Mouse (Mus musculus) ES-Bruce4 (cell line): ENCODE measurements around the gene Elp4. TPM values are rescaled to one million over a fixed set of nuclear protein-coding genes. Genes with fewer than 3 reads are reported as not detected.

ENCODE experiments used
- H3K27ac ChIP-seq: 2 replicates; pipeline ENCODE4 v1.5.1; 2012; ENCODE audit warnings: low read length, inconsistent platforms; ENCODE audit not compliant: insufficient read depth
- H3K27me3 ChIP-seq: 2 replicates; pipeline ENCODE4 v1.6.1; 2012; ENCODE audit warnings: mild to moderate bottlenecking, low read length, inconsistent platforms; ENCODE audit not compliant: control insufficient read depth, poor library complexity, insufficient read depth, severe bottlenecking
- H3K36me3 ChIP-seq: 2 replicates; pipeline ENCODE4 v1.6.1; 2012; ENCODE audit warnings: inconsistent platforms, mild to moderate bottlenecking, low read length, moderate library complexity; ENCODE audit not compliant: control insufficient read depth, poor library complexity, insufficient read depth, severe bottlenecking
- H3K4me1 ChIP-seq: one replicate; pipeline ENCODE4 v1.8.1; 2011; ENCODE audit warnings: low read length; ENCODE audit not compliant: control insufficient read depth, insufficient read depth
- H3K4me3 ChIP-seq: 2 replicates; pipeline ENCODE4 v1.5.1; 2011; ENCODE audit warnings: low read depth, mild to moderate bottlenecking, low read length
- H3K9ac ChIP-seq: 2 replicates; pipeline ENCODE4 v1.6.1; 2012; ENCODE audit warnings: low read depth, mild to moderate bottlenecking, inconsistent platforms; ENCODE audit not compliant: poor library complexity, severe bottlenecking
- H3K9me3 ChIP-seq: replicated peaks from 2 replicates; pipeline ENCODE4 v1.6.1; 2012; ENCODE audit warnings: mild to moderate bottlenecking, low read length, inconsistent platforms; ENCODE audit not compliant: control insufficient read depth, poor library complexity, insufficient read depth, severe bottlenecking
- CTCF ChIP-seq: IDR thresholded peaks from one replicate; pipeline ENCODE4 v1.8.1; 2011; ENCODE audit warnings: low read depth, low read length
- EP300 ChIP-seq: IDR thresholded peaks from 2 replicates; pipeline ENCODE4 v1.6.1; 2011; ENCODE audit warnings: low read depth, low read length; ENCODE audit not compliant: insufficient read depth
- POLR2A ChIP-seq: IDR thresholded peaks from one replicate; pipeline ENCODE4 v1.8.1; 2011; ENCODE audit warnings: low read length; ENCODE audit not compliant: insufficient read depth
- polyA plus RNA-seq: library from polyadenylated mRNA; stranded (reverse); fragments of >200 nt; gene quantifications from 2 replicates; pipeline ENCODE4 v1.2.4, GENCODE M21; 2011; ENCODE audit warnings: low read depth; ENCODE audit not compliant: missing spikeins, insufficient read depth, insufficient read length

Gene Elp4
- polyA plus RNA-seq = 20.5 and 20.9 TPM in 2 replicates

- H3K27me3 ChIP-seq = no peaks in the 10 kb centered on the region
- peak within 1 kb of the TSS; percentile 100 for H3K4me3 ChIP-seq
- H3K4me1 ChIP-seq = no peaks in the 10 kb centered on the region
- no peak within 1 kb of the TSS for H3K27ac ChIP-seq
- H3K9ac ChIP-seq = peak within 1 kb of the TSS; percentile 95
- H3K9me3 ChIP-seq = no peaks in the 10 kb centered on the region
- TF ChIP-seq EP300 (no peak), POLR2A (no peak), CTCF (no peak)
- no peaks in the 10 kb centered on the region for H3K36me3 ChIP-seq
These were observed at the start of gene Elp4, which contains the start of gene Immp1l for GRCm38 (mm10) chr2:105903896-105904756. Elp4 (minus strand) TSS chr2:105904564. Immp1l (plus strand) TSS chr2:105904638.

GRCm38 (mm10) chr2:105953862-105954261 lies 49.5 kb upstream of the Elp4 start:
- no peak overlapping the region for H3K4me3 ChIP-seq
- H3K27ac ChIP-seq = no peak overlapping the region
- H3K9ac ChIP-seq = no peak overlapping the region
- no peaks in the 10 kb centered on the region for H3K9me3 ChIP-seq
- TF ChIP-seq CTCF (no peak), POLR2A (no peak), EP300 (no peak)
- no peaks in the 10 kb centered on the region for H3K27me3 ChIP-seq
- no peaks in the 10 kb centered on the region for H3K36me3 ChIP-seq
- H3K4me1 ChIP-seq = no peaks in the 10 kb centered on the region

- Histone ChIP-seq H3K27ac (no peak overlapping the region), H3K36me3 (no peaks in the 10 kb centered on the region), H3K27me3 (no peaks in the 10 kb centered on the region), H3K4me3 (no peak overlapping the region), H3K9ac (no peak overlapping the region), H3K9me3 (no peaks in the 10 kb centered on the region), H3K4me1 (no peaks in the 10 kb centered on the region)
- TF ChIP-seq EP300 (no peak), CTCF (no peak), POLR2A (no peak)
These were observed 47.1 kb upstream of the Elp4 start for GRCm38 (mm10) chr2:105951350-105951940.

- no peaks in the 10 kb centered on the region for H3K9me3 ChIP-seq
- no peak overlapping the region for H3K4me3 ChIP-seq
- H3K27me3 ChIP-seq = no peaks in the 10 kb centered on the region
- H3K27ac ChIP-seq = no peak overlapping the region
- H3K36me3 ChIP-seq = no peaks in the 10 kb centered on the region
- H3K9ac ChIP-seq = no peak overlapping the region
- H3K4me1 ChIP-seq = no peaks in the 10 kb centered on the region
- TF ChIP-seq POLR2A (no peak), EP300 (no peak), CTCF (no peak)
These were observed 45.8 kb upstream of the Elp4 start for GRCm38 (mm10) chr2:105950131-105950530.

GRCm38 (mm10) chr2:105917623-105918346 lies 13.4 kb upstream of the Elp4 start:
- Histone ChIP-seq H3K4me1 (no peaks in the 10 kb centered on the region), H3K36me3 (no peaks in the 10 kb centered on the region), H3K27me3 (no peaks in the 10 kb centered on the region), H3K9ac (no peak overlapping the region), H3K27ac (no peak overlapping the region), H3K4me3 (no peak overlapping the region), H3K9me3 (no peaks in the 10 kb centered on the region)
- TF ChIP-seq POLR2A = no peak

GRCm38 (mm10) chr2:105916671-105917070 lies 12.3 kb upstream of the Elp4 start:
- H3K27me3 ChIP-seq = no peaks in the 10 kb centered on the region
- H3K4me1 ChIP-seq = no peaks in the 10 kb centered on the region
- TF ChIP-seq CTCF (no peak), POLR2A (no peak), EP300 (no peak)
- no peak overlapping the region for H3K4me3 ChIP-seq
- H3K9me3 ChIP-seq = no peaks in the 10 kb centered on the region
- no peak overlapping the region for H3K27ac ChIP-seq
- no peaks in the 10 kb centered on the region for H3K36me3 ChIP-seq
- no peak overlapping the region for H3K9ac ChIP-seq
